Mouse (Mus musculus): Measurements from ENCODE around the gene Kctd19.

GRCm38 (mm10) chr8:105448188-105448587 lies 34.9 kb upstream of the Kctd19 start:
- no peak for TF ChIP-seq CTCF (IDR thresholded peaks at IDR 0.05; ENCODE audit: low read depth)
- peak; percentile 80 for TF ChIP-seq EP300 (IDR thresholded peaks at IDR 0.05; ENCODE audit: low read depth)

Measured in liver, embryonic 14.5 days (tissue).